Mouse (Mus musculus): ENCODE results near the gene Mettl21c.

- TF ChIP-seq POLR2A (IDR thresholded peaks at IDR 0.05; ENCODE audit: insufficient read depth, low read depth, low read length) (no peak), CTCF (IDR thresholded peaks at IDR 0.05; ENCODE audit: insufficient read depth, low read depth, low read length) (no peak)
Measured at GRCm38 (mm10) chr1:44032948-44033347, 13.1 kb upstream of the Mettl21c start.
